Mouse (Mus musculus) CH12.LX (cell line): ENCODE measurements at regions not wholly inside any gene's neighbourhood (a gene's known extent, or its start where the extent isn't known, plus 50 kb on each side); places are given as distances from the start of the nearest gene placed in this dataset.

Source experiments
- DNase-seq: peaks from one replicate; pipeline ENCODE4 v3.0.0-alpha.2; 2013; ENCODE audit errors: extremely low read depth
- H3K27ac ChIP-seq: 2 replicates; pipeline ENCODE4 v1.5.1; 2012; ENCODE audit warnings: low read depth, mild to moderate bottlenecking, control low read depth, moderate library complexity; ENCODE audit not compliant: insufficient read depth
- H3K27me3 ChIP-seq: replicated peaks from 2 replicates; pipeline ENCODE3; 2012; ENCODE audit warnings: inconsistent platforms
- H3K36me3 ChIP-seq, 2 experiments: replicated peaks in 1 of 2; 2 replicates each; pipeline versions ENCODE3 to v1.6.1; 2012; ENCODE audit warnings: inconsistent platforms in 1 of 2, low read length in 1 of 2, mild to moderate bottlenecking in 1 of 2, mixed read lengths in 1 of 2, moderate library complexity in 1 of 2; ENCODE audit not compliant: control insufficient read depth in 1 of 2, insufficient read depth in 1 of 2
- H3K4me1 ChIP-seq, 2 experiments: 2 replicates each; pipeline ENCODE4 v1.6.1; 2012; ENCODE audit warnings: inconsistent platforms in 1 of 2, moderate library complexity in 1 of 2; ENCODE audit not compliant: insufficient read depth in 2 of 2, control insufficient read depth in 1 of 2
- H3K4me2 ChIP-seq: 2 replicates; pipeline ENCODE4 v1.6.1; 2012; ENCODE audit warnings: low read depth, mild to moderate bottlenecking, control low read depth; ENCODE audit not compliant: poor library complexity, insufficient read depth, severe bottlenecking
- H3K4me3 ChIP-seq, 3 experiments: fragments of 150-350 bp in 1 of 3; sonication (generic) in 1 of 3; replicated peaks in 1 of 3; 2 replicates each; pipeline versions ENCODE3 to v1.5.1; 2011 to 2012; ENCODE audit warnings: low read depth in 2 of 3, low read length in 2 of 3, mild to moderate bottlenecking in 2 of 3, moderate library complexity in 2 of 3, control low read depth in 1 of 3, improper control_type of control experiment in 1 of 3, inconsistent platforms in 1 of 3, mixed read lengths in 1 of 3; ENCODE audit not compliant: poor library complexity in 1 of 3
- H3K79me2 ChIP-seq: replicated peaks from 2 replicates; pipeline ENCODE4 v1.6.1; 2012; ENCODE audit warnings: mild to moderate bottlenecking, moderate library complexity; ENCODE audit not compliant: control insufficient read depth, poor library complexity, insufficient read depth, severe bottlenecking; ENCODE audit errors: extremely low read depth
- H3K9ac ChIP-seq: 2 replicates; pipeline ENCODE4 v1.6.1; 2012; ENCODE audit warnings: low read depth, mild to moderate bottlenecking, control low read depth, moderate library complexity; ENCODE audit not compliant: insufficient read depth
- H3K9me3 ChIP-seq: replicated peaks from 2 replicates; pipeline ENCODE3; 2012; ENCODE audit warnings: low read length, inconsistent platforms, mixed read lengths
- E2F4 ChIP-seq: IDR thresholded peaks from 2 replicates; pipeline ENCODE4 v1.6.1; 2011; ENCODE audit warnings: low read depth, low read length, improper control_type of control experiment; ENCODE audit not compliant: insufficient replicate concordance
- EP300 ChIP-seq: IDR thresholded peaks from 2 replicates; pipeline ENCODE4 v1.6.1; 2011; ENCODE audit warnings: low read length, improper control_type of control experiment
- ETS1 ChIP-seq: conservative IDR thresholded peaks from 2 replicates; pipeline ENCODE4 v1.6.1; 2012; ENCODE audit warnings: low read depth, mild to moderate bottlenecking, inconsistent platforms, low read length, improper control_type of control experiment, moderate library complexity
- IRF4 ChIP-seq: IDR thresholded peaks from 2 replicates; pipeline ENCODE4 v1.6.1; 2014; ENCODE audit warnings: low read depth, mild to moderate bottlenecking, inconsistent platforms, low read length, improper control_type of control experiment
- JUND ChIP-seq: conservative IDR thresholded peaks from 2 replicates; pipeline ENCODE4 v1.6.1; 2011; ENCODE audit warnings: low read depth, low read length, improper control_type of control experiment
- KAT2A ChIP-seq: IDR thresholded peaks from 2 replicates; pipeline ENCODE4 v1.6.1; 2012; ENCODE audit warnings: low read length, improper control_type of control experiment, inconsistent platforms; ENCODE audit not compliant: insufficient replicate concordance
- MAX ChIP-seq: IDR thresholded peaks from 2 replicates; pipeline ENCODE4 v1.6.1; 2011; ENCODE audit warnings: low read length, improper control_type of control experiment
- MAZ ChIP-seq: IDR thresholded peaks from 2 replicates; pipeline ENCODE4 v1.6.1; 2012; ENCODE audit warnings: low read depth, mild to moderate bottlenecking, inconsistent platforms, low read length, improper control_type of control experiment, moderate library complexity
- MEF2A ChIP-seq: IDR thresholded peaks from 2 replicates; pipeline ENCODE4 v1.6.1; 2014; ENCODE audit warnings: low read depth, mild to moderate bottlenecking, inconsistent platforms, low read length, improper control_type of control experiment, borderline replicate concordance
- MYC ChIP-seq: IDR thresholded peaks from 2 replicates; pipeline ENCODE4 v1.6.1; 2011; ENCODE audit warnings: low read depth, mild to moderate bottlenecking, improper control_type of control experiment, low read length
- NELFE ChIP-seq: IDR thresholded peaks from 2 replicates; pipeline ENCODE4 v1.6.1; 2011; ENCODE audit warnings: low read depth, low read length, improper control_type of control experiment
- PAX5 ChIP-seq: IDR thresholded peaks from 2 replicates; pipeline ENCODE4 v1.6.1; 2012; ENCODE audit warnings: low read length, inconsistent platforms, mixed read lengths
- POLR2A ChIP-seq: IDR thresholded peaks from 2 replicates; pipeline ENCODE4 v1.6.1; 2011; ENCODE audit warnings: low read depth, mild to moderate bottlenecking, improper control_type of control experiment, low read length
- RCOR1 ChIP-seq: conservative IDR thresholded peaks from 2 replicates; pipeline ENCODE4 v1.6.1; 2012; ENCODE audit warnings: low read depth, mild to moderate bottlenecking, inconsistent platforms, low read length, improper control_type of control experiment
- SIN3A ChIP-seq: IDR thresholded peaks from 2 replicates; pipeline ENCODE4 v1.6.1; 2012; ENCODE audit warnings: low read length, improper control_type of control experiment, inconsistent platforms
- SMC3 ChIP-seq: IDR thresholded peaks from 2 replicates; pipeline ENCODE4 v1.6.1; 2011; ENCODE audit warnings: low read depth, low read length, improper control_type of control experiment
- TBP ChIP-seq: conservative IDR thresholded peaks from 2 replicates; pipeline ENCODE4 v1.6.1; 2011; ENCODE audit warnings: low read depth, low read length, improper control_type of control experiment
- TCF12 ChIP-seq: IDR thresholded peaks from 2 replicates; pipeline ENCODE4 v1.6.1; 2014; ENCODE audit warnings: low read depth, mild to moderate bottlenecking, inconsistent platforms, low read length, improper control_type of control experiment
- UBTF ChIP-seq: IDR thresholded peaks from 2 replicates; pipeline ENCODE4 v1.6.1; 2012; ENCODE audit warnings: low read depth, mild to moderate bottlenecking, inconsistent platforms, low read length, improper control_type of control experiment, moderate library complexity
- USF1 ChIP-seq: IDR thresholded peaks from 2 replicates; pipeline ENCODE4 v1.6.1; 2014; ENCODE audit warnings: low read depth, mild to moderate bottlenecking, inconsistent platforms, low read length, improper control_type of control experiment
- ZC3H11A ChIP-seq: IDR thresholded peaks from 2 replicates; pipeline ENCODE4 v1.6.1; 2012; ENCODE audit warnings: low read depth, mild to moderate bottlenecking, inconsistent platforms, low read length, improper control_type of control experiment
- ZKSCAN1 ChIP-seq: IDR thresholded peaks from 2 replicates; pipeline ENCODE4 v1.6.1; 2012; ENCODE audit warnings: low read depth, inconsistent platforms, low read length, improper control_type of control experiment, borderline replicate concordance
- ZMIZ1 ChIP-seq: IDR thresholded peaks from 2 replicates; pipeline ENCODE4 v1.6.1; 2012; ENCODE audit warnings: low read depth, mild to moderate bottlenecking, inconsistent platforms, low read length, improper control_type of control experiment
- ZNF384 ChIP-seq: IDR thresholded peaks from 2 replicates; pipeline ENCODE4 v1.6.1; 2012; ENCODE audit warnings: low read depth, low read length, improper control_type of control experiment, inconsistent platforms
- dilution Hi-C: fragments of 300-500 bp; cut with MboI; formaldehyde crosslinking; loops from 2 replicates; pipeline ENCODE4 v1.14.3; 2020; ENCODE audit warnings: low sequenced_read_pairs; ENCODE audit not compliant: extremely low pct_unique_long_range_greater_than_20kb, extremely low pct_ligation_motif_present
- in situ Hi-C: fragments of 300-500 bp; cut with MboI; formaldehyde crosslinking; loops from 3 replicates; pipeline ENCODE4 v1.14.3; 2019; ENCODE audit warnings: low sequenced_read_pairs, low pct_ligation_motif_present, low pct_unique_long_range_greater_than_20kb, mixed read lengths

DNA sequence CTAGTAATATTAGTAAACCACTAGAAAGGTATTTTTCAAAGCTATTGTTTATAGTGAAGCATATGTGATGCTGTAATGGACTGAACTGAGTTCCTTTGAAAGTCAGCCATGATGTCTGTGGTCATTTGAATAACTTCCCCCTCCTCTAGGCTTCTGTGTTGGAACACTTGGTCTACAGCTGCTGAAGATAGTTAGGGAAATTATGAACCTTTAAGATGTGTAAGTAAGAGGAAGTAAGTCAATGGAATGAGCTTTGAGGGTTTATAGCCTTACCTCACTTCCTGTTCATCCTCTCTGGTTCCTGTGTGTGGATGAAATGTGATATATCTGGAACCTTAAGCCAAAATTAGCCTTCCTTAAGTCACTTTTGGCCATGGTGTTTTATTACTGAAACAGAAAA, 145.7 kb upstream of the Tmem229a start:
- H3K4me3 ChIP-seq = no peak overlapping the region
- DNase-seq = peak; percentile 63
- H3K9ac ChIP-seq = no peak overlapping the region
- dilution Hi-C loops (no loop called here), in situ Hi-C loops (no loop called here)
- peaks cover 0 to 12% of the 10 kb centered on the region in 2 experiments; a peak in 2 of 4 replicates for H3K4me1 ChIP-seq
- no peaks in the 10 kb centered on the region for H3K79me2 ChIP-seq
- TF ChIP-seq JUND (no peak), MEF2A (no peak), PAX5 (no peak), IRF4 (no peak), TCF12 (no peak), MYC (no peak), ZKSCAN1 (no peak), E2F4 (no peak), USF1 (no peak), RCOR1 (no peak)
- H3K36me3 ChIP-seq = no peaks in the 10 kb centered on the region
- H3K4me2 ChIP-seq = no peak overlapping the region
- H3K27ac ChIP-seq = no peak overlapping the region
- H3K27me3 ChIP-seq = no peaks in the 10 kb centered on the region
- no peaks in the 10 kb centered on the region for H3K9me3 ChIP-seq

DNA sequence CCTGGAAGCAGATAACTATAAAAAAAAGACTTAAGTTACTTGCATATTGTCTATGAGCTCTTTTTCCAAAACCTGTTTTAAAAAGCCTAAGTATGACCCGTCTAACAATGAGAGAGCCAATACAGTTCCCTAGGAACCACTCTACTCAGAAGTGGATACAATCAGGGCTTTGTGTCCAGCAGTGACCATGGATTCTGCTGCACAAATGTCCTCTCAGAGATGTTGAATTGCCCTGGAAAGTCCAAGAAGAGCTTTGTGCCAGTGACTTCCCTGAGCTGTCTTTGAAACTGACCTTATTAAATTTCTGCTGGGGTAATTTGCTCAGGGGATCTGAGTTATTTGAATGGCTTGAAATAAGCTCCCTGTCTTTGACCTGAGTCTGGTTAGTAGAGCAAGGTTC, 131.1 kb upstream of the Tmem229a start:
- Histone ChIP-seq H3K36me3 (no peaks in the 10 kb centered on the region), H3K4me2 (no peak overlapping the region), H3K27ac (no peak overlapping the region), H3K4me1 (0 out of 4 replicates have a peak, but pooled peaks cover 0 to 3% of the 10 kb centered on the region in 2 experiments), H3K27me3 (no peaks in the 10 kb centered on the region), H3K4me3 (no peak overlapping the region), H3K9me3 (no peaks in the 10 kb centered on the region), H3K9ac (no peak overlapping the region), H3K79me2 (no peaks in the 10 kb centered on the region)
- TF ChIP-seq USF1 = no peak
- TF ChIP-seq IRF4 = no peak
- TF ChIP-seq POLR2A = no peak
- TF ChIP-seq EP300 = no peak
- TF ChIP-seq ZNF384 = no peak
- TF ChIP-seq MAX = no peak
- no peak for TF ChIP-seq MAZ
- TF ChIP-seq SIN3A = no peak
- TF ChIP-seq TBP = no peak
- TF ChIP-seq PAX5 = no peak
- TF ChIP-seq ZC3H11A = no peak
- no peak for TF ChIP-seq KAT2A
- TF ChIP-seq ZMIZ1 = no peak
- TF ChIP-seq ETS1 = no peak
- TF ChIP-seq NELFE = no peak
- no peak for TF ChIP-seq UBTF
- no peak for TF ChIP-seq RCOR1
- TF ChIP-seq SMC3 = no peak
- in situ Hi-C loops = no loop called here
- DNase-seq = no peak
- dilution Hi-C loops = no loop called here
